Mouse (Mus musculus): Measurements from ENCODE around the gene Gmeb2.

Gene Gmeb2

GRCm38 (mm10) chr2:181287958-181288350, at the start of gene Gmeb2:
Gene Gmeb2, minus strand, starts transcription at chr2:181288035.
- peak; percentile 96 to 97 for DNase-seq (ENCODE audit: inconsistent age in 2 of 2, low spot score in 1 of 2)

GRCm38 (mm10) chr2:181334023-181334422, 46.2 kb upstream of the Gmeb2 start:
- peak; percentile 55 to 89 for DNase-seq (ENCODE audit: inconsistent age in 2 of 2, low spot score in 1 of 2)

GRCm38 (mm10) chr2:181332542-181332941, 44.7 kb upstream of the Gmeb2 start:
- no peak for DNase-seq (ENCODE audit: inconsistent age in 2 of 2, low spot score in 1 of 2)

GRCm38 (mm10) chr2:181326098-181326497, 38.3 kb upstream of the Gmeb2 start:
- peak; percentile 46 to 84 for DNase-seq (ENCODE audit: inconsistent age in 2 of 2, low spot score in 1 of 2)

- DNase-seq (ENCODE audit: inconsistent age in 2 of 2, low spot score in 1 of 2) = no peak
Observed at GRCm38 (mm10) chr2:181322136-181322535, 34.3 kb upstream of the Gmeb2 start.

GRCm38 (mm10) chr2:181320103-181320499, 32.3 kb upstream of the Gmeb2 start:
- no peak for DNase-seq (ENCODE audit: inconsistent age in 2 of 2, low spot score in 1 of 2)

- peak; percentile 83 to 95 for DNase-seq (ENCODE audit: inconsistent age in 2 of 2, low spot score in 1 of 2)
Observed at GRCm38 (mm10) chr2:181319248-181320102, 31.6 kb upstream of the Gmeb2 start, which contains the start of gene Rtel1. Gene Rtel1, plus strand, starts transcription at chr2:181319739.

- DNase-seq (ENCODE audit: inconsistent age in 2 of 2, low spot score in 1 of 2) = peak; percentile 49 to 77
Observed at GRCm38 (mm10) chr2:181314080-181314810, 26.4 kb upstream of the Gmeb2 start, which contains the start of gene Stmn3. Gene Stmn3, minus strand, starts transcription at chr2:181314500.

- DNase-seq (ENCODE audit: inconsistent age in 2 of 2, low spot score in 1 of 2) = peak in 1 of 2 experiments; percentile 29
Observed at GRCm38 (mm10) chr2:181313344-181314079, 25.7 kb upstream of the Gmeb2 start.

- DNase-seq (ENCODE audit: inconsistent age in 2 of 2, low spot score in 1 of 2) = no peak
Observed at GRCm38 (mm10) chr2:181313006-181313343, 25.1 kb upstream of the Gmeb2 start.

- DNase-seq (ENCODE audit: inconsistent age in 2 of 2, low spot score in 1 of 2) = no peak
Observed at GRCm38 (mm10) chr2:181312435-181312834, 24.6 kb upstream of the Gmeb2 start.

- DNase-seq (ENCODE audit: inconsistent age in 2 of 2, low spot score in 1 of 2) = peak; percentile 34 to 67
Observed at GRCm38 (mm10) chr2:181307144-181307804, 19.4 kb upstream of the Gmeb2 start.

GRCm38 (mm10) chr2:181304944-181305343, 17.1 kb upstream of the Gmeb2 start:
- DNase-seq (ENCODE audit: inconsistent age in 2 of 2, low spot score in 1 of 2) = no peak

GRCm38 (mm10) chr2:181302041-181302440, 14.2 kb upstream of the Gmeb2 start:
- no peak for DNase-seq (ENCODE audit: inconsistent age in 2 of 2, low spot score in 1 of 2)

- no peak for DNase-seq (ENCODE audit: inconsistent age in 2 of 2, low spot score in 1 of 2)
Observed at GRCm38 (mm10) chr2:181290937-181291336, 3.1 kb upstream of the Gmeb2 start.

GRCm38 (mm10) chr2:181288691-181289090, 856 bp upstream of the Gmeb2 start:
- DNase-seq (ENCODE audit: inconsistent age in 2 of 2, low spot score in 1 of 2) = peak in 1 of 2 experiments; percentile 54

- DNase-seq (ENCODE audit: inconsistent age in 2 of 2, low spot score in 1 of 2) = peak; percentile 88 to 95
Observed at GRCm38 (mm10) chr2:181287338-181287957, 387 bp downstream of the Gmeb2 start.

- peak in 1 of 2 experiments; percentile 49 for DNase-seq (ENCODE audit: inconsistent age in 2 of 2, low spot score in 1 of 2)
Observed at GRCm38 (mm10) chr2:181286629-181287337, 1.1 kb downstream of the Gmeb2 start.

GRCm38 (mm10) chr2:181279968-181280367, 7.9 kb downstream of the Gmeb2 start:
- no peak for DNase-seq (ENCODE audit: inconsistent age in 2 of 2, low spot score in 1 of 2)

- no peak for DNase-seq (ENCODE audit: inconsistent age in 2 of 2, low spot score in 1 of 2)
Observed at GRCm38 (mm10) chr2:181277866-181278265, 10.0 kb downstream of the Gmeb2 start.

All from adrenal gland, adult (tissue).